Mouse (Mus musculus) MEL (cell line): ENCODE measurements at regions not wholly inside any gene's neighbourhood (a gene's known extent, or its start where the extent isn't known, plus 50 kb on each side); places are given as distances from the start of the nearest gene placed in this dataset.

Experiments used
- DNase-seq: peaks from one replicate; pipeline ENCODE4 v3.0.0; 2011; ENCODE audit warnings: low read depth, low spot score
- H3K27ac ChIP-seq: 2 replicates; pipeline ENCODE4 v1.5.1; 2012; ENCODE audit warnings: low read depth, mild to moderate bottlenecking, control low read depth, low read length, moderate library complexity; ENCODE audit not compliant: control insufficient read depth
- H3K27me3 ChIP-seq, 2 experiments: fragments of 150-350 bp in 1 of 2; sonication (generic) in 1 of 2; 2 replicates each; pipeline ENCODE4 v1.6.1; 2012; ENCODE audit warnings: low read length in 2 of 2, mild to moderate bottlenecking in 2 of 2, improper control_type of control experiment in 1 of 2, moderate library complexity in 1 of 2; ENCODE audit not compliant: insufficient read depth in 2 of 2, control insufficient read depth in 1 of 2
- H3K36me3 ChIP-seq, 2 experiments: 2 replicates each; pipeline ENCODE4 v1.6.1; 2012 to 2014; ENCODE audit warnings: low read length in 2 of 2, improper control_type of control experiment in 1 of 2, inconsistent platforms in 1 of 2, mild to moderate bottlenecking in 1 of 2; ENCODE audit not compliant: insufficient read depth in 2 of 2, control insufficient read depth in 1 of 2
- H3K4me1 ChIP-seq, 2 experiments: fragments of 150-350 bp in 1 of 2; sonication (generic) in 1 of 2; 2 replicates each; pipeline ENCODE4 v1.6.1; 2012; ENCODE audit warnings: low read length in 2 of 2, improper control_type of control experiment in 1 of 2, mild to moderate bottlenecking in 1 of 2; ENCODE audit not compliant: insufficient read depth in 2 of 2, control insufficient read depth in 1 of 2
- H3K4me3 ChIP-seq, 2 experiments: fragments of 150-350 bp in 1 of 2; sonication (generic) in 1 of 2; 2 replicates each; pipeline ENCODE4 v1.5.1; 2012; ENCODE audit warnings: low read depth in 2 of 2, low read length in 2 of 2, mild to moderate bottlenecking in 2 of 2, moderate library complexity in 2 of 2, control low read depth in 1 of 2, improper control_type of control experiment in 1 of 2; ENCODE audit not compliant: control insufficient read depth in 1 of 2, insufficient read depth in 1 of 2
- H3K79me2 ChIP-seq: 2 replicates; pipeline ENCODE4 v1.6.1; 2012; ENCODE audit warnings: mild to moderate bottlenecking, low read length, moderate library complexity; ENCODE audit not compliant: control insufficient read depth, poor library complexity, insufficient read depth
- H3K9ac ChIP-seq: 2 replicates; pipeline ENCODE4 v1.6.1; 2012; ENCODE audit warnings: low read depth, mild to moderate bottlenecking, control low read depth, low read length, moderate library complexity; ENCODE audit not compliant: control insufficient read depth, poor library complexity, severe bottlenecking
- H3K9me3 ChIP-seq: fragments of 150-350 bp; sonication (generic); replicated peaks from 2 replicates; pipeline ENCODE4 v1.6.1; 2012; ENCODE audit warnings: mild to moderate bottlenecking, low read length, improper control_type of control experiment, moderate library complexity; ENCODE audit not compliant: insufficient read depth
- BHLHE40 ChIP-seq: IDR thresholded peaks from 2 replicates; pipeline ENCODE4 v1.6.1; 2012; ENCODE audit warnings: low read depth, mild to moderate bottlenecking, inconsistent platforms, low read length, improper control_type of control experiment, borderline replicate concordance
- CHD2 ChIP-seq: IDR thresholded peaks from 2 replicates; pipeline ENCODE4 v1.6.1; 2011; ENCODE audit warnings: low read length, improper control_type of control experiment
- ELF1 ChIP-seq: IDR thresholded peaks from 2 replicates; pipeline ENCODE4 v1.6.1; 2014; ENCODE audit warnings: low read depth, mild to moderate bottlenecking, inconsistent platforms, low read length, improper control_type of control experiment, moderate library complexity
- EP300 ChIP-seq, 2 experiments: IDR thresholded peaks; 2 replicates each; pipeline ENCODE4 v1.6.1; 2011; ENCODE audit warnings: improper control_type of control experiment in 2 of 2, low read length in 2 of 2, low read depth in 1 of 2, mild to moderate bottlenecking in 1 of 2
- GATA1 ChIP-seq: IDR thresholded peaks from 2 replicates; pipeline ENCODE4 v1.6.1; 2011; ENCODE audit warnings: low read depth, low read length, improper control_type of control experiment
- HCFC1 ChIP-seq: IDR thresholded peaks from 2 replicates; pipeline ENCODE4 v1.6.1; 2012; ENCODE audit warnings: low read depth, mild to moderate bottlenecking, inconsistent platforms, low read length, improper control_type of control experiment, moderate library complexity
- MAFK ChIP-seq: IDR thresholded peaks from 2 replicates; pipeline ENCODE4 v1.6.1; 2011; ENCODE audit warnings: low read depth, mild to moderate bottlenecking, low read length, improper control_type of control experiment, borderline replicate concordance
- MAZ ChIP-seq: IDR thresholded peaks from 2 replicates; pipeline ENCODE4 v1.6.1; 2012; ENCODE audit warnings: low read depth, mild to moderate bottlenecking, inconsistent platforms, low read length, improper control_type of control experiment
- MEF2A ChIP-seq: IDR thresholded peaks from 2 replicates; pipeline ENCODE4 v1.6.1; 2014; ENCODE audit warnings: low read depth, mild to moderate bottlenecking, inconsistent platforms, low read length, improper control_type of control experiment; ENCODE audit not compliant: poor library complexity, insufficient replicate concordance, severe bottlenecking; ENCODE audit errors: extremely low read depth
- MXI1 ChIP-seq: IDR thresholded peaks from 2 replicates; pipeline ENCODE4 v1.6.1; 2011; ENCODE audit warnings: mild to moderate bottlenecking, low read depth, low read length, improper control_type of control experiment
- NELFE ChIP-seq: IDR thresholded peaks from 2 replicates; pipeline ENCODE4 v1.6.1; 2011; ENCODE audit warnings: low read depth, low read length, improper control_type of control experiment
- POLR2A ChIP-seq, 2 experiments: IDR thresholded peaks; 2 replicates each; pipeline ENCODE4 v1.6.1; 2011 to 2012; ENCODE audit warnings: low read length in 2 of 2, mild to moderate bottlenecking in 2 of 2, control low read depth in 1 of 2, improper control_type of control experiment in 1 of 2, low read depth in 1 of 2, moderate library complexity in 1 of 2; ENCODE audit not compliant: control insufficient read depth in 1 of 2, insufficient read depth in 1 of 2, poor library complexity in 1 of 2
- POLR2AphosphoS2 ChIP-seq: IDR thresholded peaks from 2 replicates; pipeline ENCODE4 v1.6.1; 2011; ENCODE audit warnings: low read length, improper control_type of control experiment
- RAD21 ChIP-seq: IDR thresholded peaks from 2 replicates; pipeline ENCODE4 v1.6.1; 2011; ENCODE audit warnings: mild to moderate bottlenecking, low read depth, low read length, improper control_type of control experiment
- RCOR1 ChIP-seq: IDR thresholded peaks from 2 replicates; pipeline ENCODE4 v1.6.1; 2012; ENCODE audit warnings: low read depth, mild to moderate bottlenecking, inconsistent platforms, low read length, improper control_type of control experiment
- TAL1 ChIP-seq: IDR thresholded peaks from 2 replicates; pipeline ENCODE4 v1.6.1; 2012; ENCODE audit warnings: mild to moderate bottlenecking, inconsistent platforms, low read length, moderate library complexity, mixed read lengths
- TCF12 ChIP-seq: IDR thresholded peaks from 2 replicates; pipeline ENCODE4 v1.6.1; 2014; ENCODE audit warnings: low read depth, mild to moderate bottlenecking, inconsistent platforms, low read length, improper control_type of control experiment, moderate library complexity
- UBTF ChIP-seq: IDR thresholded peaks from 2 replicates; pipeline ENCODE4 v1.6.1; 2012; ENCODE audit warnings: low read depth, mild to moderate bottlenecking, inconsistent platforms, low read length, improper control_type of control experiment, moderate library complexity, borderline replicate concordance; ENCODE audit not compliant: insufficient read depth
- USF2 ChIP-seq, 2 experiments: IDR thresholded peaks; 2 replicates each; pipeline ENCODE4 v1.6.1; 2011 to 2012; ENCODE audit warnings: improper control_type of control experiment in 2 of 2, low read length in 2 of 2, borderline replicate concordance in 1 of 2, inconsistent platforms in 1 of 2, low read depth in 1 of 2, mild to moderate bottlenecking in 1 of 2; ENCODE audit not compliant: insufficient read depth in 1 of 2
- ZMIZ1 ChIP-seq: IDR thresholded peaks from 2 replicates; pipeline ENCODE4 v1.6.1; 2012; ENCODE audit warnings: low read depth, mild to moderate bottlenecking, inconsistent platforms, low read length, improper control_type of control experiment, moderate library complexity
- ZNF384 ChIP-seq: IDR thresholded peaks from 2 replicates; pipeline ENCODE4 v1.6.1; 2012; ENCODE audit warnings: low read depth, mild to moderate bottlenecking, inconsistent platforms, low read length, improper control_type of control experiment

DNA sequence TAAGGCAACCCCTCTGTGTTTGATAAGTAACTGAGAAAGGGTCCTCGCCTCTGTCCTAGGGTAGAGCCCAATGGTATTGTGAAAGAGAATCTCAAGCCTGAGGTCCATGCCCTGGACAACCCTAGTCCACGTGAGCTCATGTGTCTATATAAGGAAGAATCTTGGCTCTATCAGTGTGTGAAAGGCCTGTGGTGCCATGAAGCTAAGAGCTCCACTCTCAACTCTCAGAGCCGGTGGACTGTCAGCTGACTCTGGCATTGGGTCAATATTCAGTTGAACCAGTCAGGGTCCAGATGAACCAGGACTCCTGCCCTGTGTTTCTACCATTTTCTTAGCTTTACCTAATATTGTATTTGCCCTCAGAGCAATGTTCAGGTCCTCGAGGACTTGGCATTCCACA lies 88.5 kb downstream of the Tmx1 start:
- H3K4me3 ChIP-seq: no peak overlapping the region
- no peaks in the 10 kb centered on the region for H3K79me2 ChIP-seq
- no peak overlapping the region for H3K27ac ChIP-seq
- H3K36me3 ChIP-seq: no peaks in the 10 kb centered on the region
- H3K27me3 ChIP-seq: no peaks in the 10 kb centered on the region; a peak in 1 of 4 replicates
- DNase-seq: no peak
- no peak overlapping the region for H3K9ac ChIP-seq
- no peaks in the 10 kb centered on the region for H3K4me1 ChIP-seq
- no peaks in the 10 kb centered on the region for H3K9me3 ChIP-seq
- TF ChIP-seq ZMIZ1 (no peak), GATA1 (no peak), BHLHE40 (no peak), TAL1 (no peak), POLR2A (IDR thresholded peaks at IDR 0.05; ENCODE audit: control insufficient read depth in 1 of 2, insufficient read depth in 1 of 2, low read depth in 1 of 2, low read length in 2 of 2, poor library complexity in 1 of 2) (no peak), USF2 (IDR thresholded peaks at IDR 0.05; ENCODE audit: borderline replicate concordance in 1 of 2, insufficient read depth in 1 of 2, low read depth in 1 of 2, low read length in 2 of 2) (no peak), RAD21 (no peak), UBTF (no peak), ZNF384 (no peak), MAZ (no peak)

DNA sequence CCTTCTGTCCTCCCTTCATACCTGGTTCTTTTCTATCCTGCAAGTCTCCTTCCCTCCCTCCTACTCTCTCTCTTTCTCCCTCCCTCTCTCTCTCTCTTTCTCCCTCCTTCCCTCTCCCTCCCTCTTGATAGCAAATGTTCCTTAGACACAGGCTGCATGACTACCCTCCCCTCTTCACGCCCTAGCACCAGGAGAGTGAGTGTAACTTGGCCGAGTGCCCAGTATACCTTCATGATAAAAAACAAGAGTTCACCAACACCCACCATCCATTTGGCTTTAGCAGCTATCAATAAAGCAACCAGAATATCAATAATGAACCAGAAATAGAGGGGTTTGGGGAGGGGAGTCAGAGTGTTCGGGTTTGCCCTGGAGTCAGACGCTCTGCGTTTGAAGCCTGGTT lies 90.4 kb downstream of the Tmx1 start:
- no peak overlapping the region for H3K4me3 ChIP-seq
- no peaks in the 10 kb centered on the region for H3K9me3 ChIP-seq
- H3K9ac ChIP-seq: no peak overlapping the region
- no peaks in the 10 kb centered on the region for H3K79me2 ChIP-seq
- no peak overlapping the region for H3K27ac ChIP-seq
- H3K36me3 ChIP-seq: no peaks in the 10 kb centered on the region
- H3K4me1 ChIP-seq: no peaks in the 10 kb centered on the region
- H3K27me3 ChIP-seq: no peaks in the 10 kb centered on the region
- DNase-seq: no peak
- TF ChIP-seq EP300 (IDR thresholded peaks at IDR 0.05; ENCODE audit: low read depth in 1 of 2, low read length in 2 of 2) (no peak), TCF12 (no peak), HCFC1 (no peak), USF2 (IDR thresholded peaks at IDR 0.05; ENCODE audit: borderline replicate concordance in 1 of 2, insufficient read depth in 1 of 2, low read depth in 1 of 2, low read length in 2 of 2) (no peak), NELFE (no peak), MEF2A (no peak), TAL1 (no peak), MAZ (no peak), ELF1 (no peak), MXI1 (no peak), RCOR1 (no peak), CHD2 (no peak), ZNF384 (no peak), MAFK (no peak), RAD21 (no peak), POLR2AphosphoS2 (no peak), ZMIZ1 (no peak)
